Mouse (Mus musculus) liver, adult 2 months (tissue): ENCODE results near the gene Pkp2.

Experiments
- CTCF ChIP-seq: fragments of 200-500 bp; IDR thresholded peaks from 2 replicates; pipeline ENCODE4 v1.5.1; 2011; ENCODE audit warnings: low read depth, low read length, control low read depth
- POLR2A ChIP-seq: fragments of 200-500 bp; IDR thresholded peaks from 2 replicates; pipeline ENCODE4 v1.6.1; 2011; ENCODE audit warnings: low read length, control low read depth; ENCODE audit not compliant: insufficient read depth; ENCODE audit errors: extremely low read depth

DNA sequence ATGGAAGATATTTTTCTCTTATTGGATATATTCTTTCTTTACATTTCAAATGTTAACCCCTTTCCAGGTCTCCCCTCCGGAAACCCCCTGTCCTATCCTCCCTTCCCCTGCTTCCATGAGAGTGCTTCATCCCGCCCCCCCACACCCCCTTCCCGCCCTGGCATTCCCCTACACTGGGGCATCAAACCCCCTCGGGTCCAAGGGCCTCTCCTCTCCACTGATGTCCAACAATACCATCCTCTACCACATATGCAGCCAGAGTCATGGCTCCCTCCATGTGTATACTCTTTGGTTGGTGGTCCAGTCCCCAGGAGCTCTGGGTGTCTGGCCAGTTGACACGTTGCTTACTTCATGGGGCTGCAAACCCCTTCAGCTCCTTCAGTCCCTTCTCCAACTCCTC is 98.2 kb downstream of the Pkp2 start:
- TF ChIP-seq POLR2A (no peak), CTCF (no peak)
